Mouse (Mus musculus) CD4-positive helper T cell, adult 2 months (primary cell): ENCODE results near the gene Enox1.

Source experiments
- DNase-seq: peaks from one replicate; pipeline ENCODE4 v3.0.0-alpha.2; 2012; ENCODE audit warnings: low read depth, missing footprints, low spot score

Enox1 gene

DNA sequence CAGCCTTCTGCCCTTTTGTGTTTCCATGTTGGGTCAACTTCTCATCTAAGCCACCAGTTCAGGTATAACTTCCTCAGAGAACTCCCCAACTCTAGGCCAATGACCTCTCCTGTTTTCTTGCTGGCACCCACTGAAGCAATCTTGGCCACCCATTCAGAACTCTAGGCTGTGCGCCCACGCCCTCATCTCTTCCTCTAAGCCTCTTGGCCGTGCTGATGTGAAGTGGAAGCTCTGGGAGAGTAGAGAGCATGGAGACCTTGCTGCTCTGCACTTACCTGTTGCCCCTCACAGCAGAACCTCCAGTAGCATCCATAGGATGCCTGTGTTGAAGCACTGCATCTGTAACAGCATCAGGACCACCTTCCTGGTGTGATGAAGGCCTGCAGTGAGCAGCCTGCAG is 214.0 kb downstream of the Enox1 start:
- no peak for DNase-seq

- DNase-seq = no peak
These were observed 215.4 kb downstream of the Enox1 start for GRCm38 (mm10) chr14:77371977-77372376.

DNA sequence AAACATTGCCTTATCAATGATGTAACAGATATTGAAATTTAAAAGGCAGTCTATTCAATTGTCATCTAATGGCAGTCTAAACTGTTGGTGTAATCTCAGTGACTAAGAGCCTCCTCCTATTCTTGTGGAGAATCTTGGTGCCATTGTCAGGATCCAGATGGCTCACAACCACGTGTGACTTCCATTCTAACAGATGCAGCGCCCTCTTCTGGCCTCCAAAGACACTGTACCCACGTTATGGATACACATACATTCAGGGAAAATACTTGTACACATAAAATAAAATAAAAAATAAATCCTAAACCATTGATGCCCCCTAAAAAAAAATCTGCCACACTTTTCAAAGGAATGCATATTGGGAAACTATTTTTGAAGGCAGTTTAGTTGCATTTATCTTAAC is 216.6 kb downstream of the Enox1 start:
- no peak for DNase-seq

DNA sequence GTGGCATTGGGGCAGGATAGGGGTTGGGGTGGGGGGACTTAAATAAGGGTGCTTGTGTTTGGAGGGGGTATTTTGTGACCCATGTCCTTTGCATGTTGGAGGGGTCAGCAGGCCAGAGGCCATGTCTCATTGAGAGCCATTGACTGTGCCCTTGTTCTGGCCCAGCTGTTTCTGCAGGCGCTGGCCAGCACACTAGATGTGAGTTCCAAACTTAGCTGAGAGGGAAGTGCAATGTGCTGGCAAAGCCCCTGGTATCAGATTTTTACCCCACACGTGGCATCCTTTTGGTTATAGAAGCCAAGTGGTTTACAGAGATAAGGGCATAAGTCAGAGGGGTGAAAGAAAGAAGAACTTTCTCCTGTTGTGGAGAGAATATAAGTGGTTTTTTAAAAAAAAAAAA is 218.5 kb downstream of the Enox1 start:
- no peak for DNase-seq

GRCm38 (mm10) chr14:77375618-77376017 is 219.1 kb downstream of the Enox1 start:
- no peak for DNase-seq

DNA sequence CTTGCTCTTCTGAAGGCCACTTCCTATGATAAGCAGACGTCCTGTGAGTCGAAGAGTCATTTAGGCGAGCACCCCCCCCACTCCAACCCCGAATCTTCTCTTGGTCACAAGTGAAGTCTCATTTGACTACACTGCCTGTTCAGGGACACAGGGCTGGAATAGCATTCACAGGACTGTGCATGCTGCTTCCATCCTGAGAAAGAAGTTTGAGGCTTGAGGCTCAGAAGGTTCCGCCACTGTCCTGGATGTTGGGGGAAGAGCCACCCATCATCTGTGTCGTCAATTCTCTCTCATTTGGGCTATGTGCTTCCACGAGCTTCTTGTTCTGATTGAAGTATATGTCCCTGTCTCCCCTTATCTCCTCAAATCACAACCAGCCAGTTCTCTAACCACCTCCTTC is 220.2 kb downstream of the Enox1 start:
- no peak for DNase-seq

- DNase-seq = no peak
These were observed 220.9 kb downstream of the Enox1 start for GRCm38 (mm10) chr14:77377439-77377838.

- DNase-seq = no peak
These were observed 221.3 kb downstream of the Enox1 start for GRCm38 (mm10) chr14:77377873-77378272.

DNA sequence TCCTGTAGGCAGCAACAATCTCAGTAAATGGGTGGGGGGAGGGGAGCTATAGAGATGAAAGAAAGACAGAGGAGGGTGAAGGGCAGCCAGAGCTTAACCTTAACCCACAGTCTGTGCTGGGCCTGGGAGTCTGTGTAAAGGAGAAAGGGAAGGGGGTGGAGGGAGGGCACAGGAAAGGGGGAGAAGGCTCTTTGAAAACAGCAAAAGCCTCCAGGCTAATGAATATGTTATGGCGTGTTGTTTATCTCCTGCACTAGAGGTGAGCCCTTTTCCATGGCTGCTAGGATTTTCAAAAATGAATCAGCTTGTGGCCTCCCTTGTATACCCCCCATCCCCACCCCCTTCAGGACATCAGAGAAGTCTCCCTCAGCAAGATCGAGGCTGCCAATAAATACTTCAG is 225.0 kb downstream of the Enox1 start:
- no peak for DNase-seq

- DNase-seq = no peak
These were observed 229.1 kb downstream of the Enox1 start for GRCm38 (mm10) chr14:77385621-77386020.

GRCm38 (mm10) chr14:77387877-77388276 is 231.3 kb downstream of the Enox1 start:
- DNase-seq = no peak

DNA sequence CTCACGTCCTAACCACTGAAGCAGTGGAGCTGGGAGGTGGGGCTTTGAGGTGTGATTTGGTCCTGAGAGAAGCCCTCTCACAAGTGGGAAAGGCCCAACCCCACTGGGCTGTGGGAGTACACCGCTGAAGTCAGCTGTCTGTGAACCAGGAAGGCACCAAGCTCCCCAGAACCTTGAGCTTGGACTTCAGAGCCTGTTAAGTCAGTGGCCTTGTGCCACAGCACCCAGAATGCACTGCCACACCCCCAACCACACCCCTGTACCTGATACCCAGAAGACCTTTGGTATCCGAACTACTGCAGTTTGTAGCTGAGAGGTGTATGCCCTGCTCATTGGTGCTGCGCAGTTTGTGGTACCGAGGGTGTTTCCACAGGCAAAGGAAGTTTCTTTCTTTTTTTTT is 232.7 kb downstream of the Enox1 start:
- no peak for DNase-seq

- no peak for DNase-seq
These were observed 235.9 kb downstream of the Enox1 start for GRCm38 (mm10) chr14:77392476-77392875.

DNA sequence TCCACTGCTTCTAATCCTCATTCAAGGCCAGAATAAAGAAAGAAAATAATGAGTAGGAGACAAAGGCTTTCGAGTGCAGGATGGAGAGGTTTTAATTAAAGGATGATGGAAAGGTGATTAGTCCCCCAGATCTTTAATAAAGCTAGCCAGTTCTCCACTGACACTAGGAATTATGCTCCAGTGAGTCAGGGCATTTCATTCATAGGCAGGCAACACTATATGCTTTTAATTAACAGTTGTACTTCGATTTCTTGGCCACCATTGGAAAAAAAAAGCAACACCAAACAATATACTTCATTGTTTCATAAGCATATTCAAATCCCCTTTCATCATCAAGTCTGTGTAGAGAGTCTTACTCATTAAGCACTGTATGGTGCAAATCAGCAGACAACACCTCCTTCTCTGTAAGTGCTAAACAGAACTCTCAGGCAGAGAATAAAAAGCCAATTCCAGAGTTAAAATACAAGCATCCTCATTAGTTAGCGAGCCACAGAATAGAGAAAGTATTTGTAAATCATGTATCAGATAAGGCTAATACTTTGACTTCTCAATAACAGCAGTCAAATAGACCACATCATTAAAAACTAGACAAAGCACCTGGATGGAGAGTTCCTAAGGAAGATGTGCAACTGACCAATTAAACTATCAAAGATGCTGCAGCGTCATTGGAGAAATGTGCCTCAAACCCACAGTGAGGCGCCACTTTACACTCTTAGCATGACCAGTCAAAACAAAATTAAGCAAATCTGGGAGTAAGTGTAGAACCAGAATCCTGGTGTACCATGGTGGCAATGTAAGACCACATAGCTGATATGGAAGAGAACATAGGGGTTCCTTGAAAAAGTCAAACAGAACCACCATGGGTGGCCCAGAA is 249.9 kb downstream of the Enox1 start:
- no peak for DNase-seq

DNA sequence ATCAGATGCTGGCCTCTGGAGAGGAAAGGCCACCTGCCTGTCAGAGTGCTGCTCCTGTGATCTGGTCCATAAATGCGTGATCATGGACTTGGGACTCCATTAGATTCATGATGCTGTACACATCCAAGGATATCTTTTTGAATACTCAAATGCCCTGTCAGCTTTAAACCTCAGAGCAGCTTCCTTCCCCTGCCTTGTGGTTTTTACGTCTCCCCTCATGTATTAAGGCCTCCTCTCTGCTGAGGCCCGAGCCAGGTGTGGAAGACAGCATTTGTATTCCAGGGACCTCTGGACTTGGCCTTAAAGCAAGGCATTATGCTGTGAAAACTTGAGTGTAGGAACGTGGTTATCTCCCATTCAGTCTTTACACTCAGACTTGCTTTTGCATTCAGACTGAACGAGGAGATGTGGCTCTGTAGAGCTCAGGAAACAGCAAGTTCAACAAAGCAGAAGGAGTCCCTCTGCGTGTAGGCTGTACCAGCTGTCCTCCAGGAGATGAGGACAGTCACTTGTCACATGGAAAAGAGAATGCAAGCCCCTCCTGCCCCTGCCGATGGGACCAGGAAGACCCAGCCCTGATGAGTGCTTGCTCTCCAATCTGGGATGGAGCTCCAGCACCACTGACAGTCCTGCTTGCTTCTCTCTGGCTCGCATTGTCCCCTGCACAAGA is 252.8 kb downstream of the Enox1 start:
- DNase-seq = no peak

DNA sequence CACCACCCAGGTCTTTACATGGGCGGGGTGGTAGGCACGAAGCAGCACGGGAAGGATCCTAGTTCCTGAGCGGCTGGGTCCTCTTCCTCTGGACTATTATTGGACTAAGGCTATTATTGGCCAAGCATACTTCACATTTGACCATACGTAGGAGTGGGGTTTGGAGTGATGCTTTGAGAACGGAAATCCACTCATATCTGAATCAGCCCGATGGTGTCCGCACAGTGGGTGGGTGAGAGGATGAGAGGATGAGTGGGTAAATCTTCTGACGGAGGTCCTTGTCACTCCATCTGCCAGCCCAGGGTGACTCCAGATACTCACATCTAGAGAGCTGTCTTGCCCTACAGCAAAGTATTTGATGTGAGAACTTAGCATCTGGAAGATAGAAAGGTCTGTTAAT is 253.8 kb downstream of the Enox1 start:
- DNase-seq = no peak

DNA sequence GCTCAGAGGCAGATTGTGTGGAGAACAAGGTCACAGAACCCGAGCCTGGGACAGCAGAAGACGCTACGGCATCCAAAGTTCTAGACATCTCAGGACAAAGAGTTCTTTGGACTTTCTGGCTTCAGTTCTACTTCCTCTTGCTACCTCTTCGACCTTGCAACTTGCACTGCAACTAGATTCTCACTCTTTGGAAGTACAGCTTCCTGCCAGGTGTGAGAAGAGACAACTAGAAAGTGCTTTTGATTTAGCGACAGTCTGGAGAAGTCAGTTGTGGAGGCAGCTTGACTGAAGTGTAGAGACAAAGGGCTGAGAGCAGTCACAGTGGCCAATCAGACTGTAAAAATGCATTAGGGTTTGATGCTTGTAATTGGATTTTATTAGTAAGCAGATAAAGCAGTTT is 256.5 kb downstream of the Enox1 start:
- no peak for DNase-seq

GRCm38 (mm10) chr14:77416358-77416757 is 259.8 kb downstream of the Enox1 start:
- no peak for DNase-seq

DNA sequence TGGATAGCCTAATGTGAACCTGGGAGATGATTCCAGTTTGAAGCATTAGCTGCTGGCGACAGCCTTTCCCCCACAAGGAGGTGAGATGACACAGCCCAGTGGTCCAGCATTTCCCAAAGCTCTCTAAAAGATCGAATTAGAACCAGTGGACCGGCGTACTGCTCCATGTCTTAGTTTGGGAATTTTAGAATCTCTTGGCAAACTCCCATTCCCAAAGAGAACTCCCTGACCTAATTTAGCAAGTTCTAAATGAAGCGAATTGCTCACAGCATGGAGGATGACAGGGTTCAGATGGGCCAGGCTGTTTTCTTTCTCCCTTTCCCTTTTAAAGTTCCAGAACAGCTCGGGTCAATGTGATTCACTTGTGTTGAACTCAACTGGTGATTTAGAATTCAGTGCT is 264.5 kb downstream of the Enox1 start:
- no peak for DNase-seq

DNA sequence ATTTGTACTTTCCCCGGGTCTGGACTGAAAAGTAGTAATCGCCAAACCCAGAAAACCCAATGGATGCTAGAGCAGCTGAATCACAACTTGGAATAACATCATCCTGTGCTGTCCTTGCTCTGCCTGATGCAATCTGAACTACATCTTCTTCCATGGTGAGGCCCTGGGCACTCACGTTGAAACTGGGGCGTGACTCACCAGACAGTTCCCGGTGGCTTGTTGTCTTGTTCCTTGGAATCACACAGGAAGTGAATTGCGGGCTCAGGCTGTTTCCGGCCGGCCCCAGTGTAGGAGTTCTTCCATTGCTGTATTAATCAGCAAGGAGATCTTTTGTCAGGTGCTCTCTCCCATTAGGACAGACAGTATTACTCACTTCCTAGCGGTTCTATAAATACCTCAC is 266.6 kb downstream of the Enox1 start:
- no peak for DNase-seq

GRCm38 (mm10) chr14:77439426-77439825 is 282.9 kb downstream of the Enox1 start:
- no peak for DNase-seq

- no peak for DNase-seq
These were observed 284.2 kb downstream of the Enox1 start for GRCm38 (mm10) chr14:77440805-77441204.

DNA sequence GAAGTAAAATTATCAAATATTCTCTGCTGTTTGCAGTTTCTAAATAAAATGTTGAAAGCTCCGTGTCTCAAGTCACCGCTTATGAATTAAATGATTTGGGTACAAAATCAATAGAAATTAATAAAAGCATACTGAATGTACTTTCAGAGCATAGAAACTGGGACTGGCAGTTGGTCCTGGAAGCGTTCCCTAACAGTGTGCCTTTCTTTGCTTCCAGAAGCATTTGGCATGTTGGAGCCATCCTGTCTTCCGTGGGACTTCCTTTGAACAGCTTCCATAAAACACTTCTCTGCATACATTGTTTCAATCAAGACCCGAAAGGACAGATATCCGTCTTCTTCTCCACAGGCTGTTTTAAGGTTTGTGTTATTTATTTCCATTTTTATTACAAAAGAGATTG is 285.0 kb downstream of the Enox1 start:
- DNase-seq = no peak
